Mouse (Mus musculus): ENCODE results near the gene Prkra.

GRCm38 (mm10) chr2:76688162-76688561, 40.3 kb upstream of the Prkra start:
- TF ChIP-seq CTCF (IDR thresholded peaks at IDR 0.05) (no peak), POLR2A (IDR thresholded peaks at IDR 0.05; ENCODE audit: insufficient read depth, low read depth, low read length) (no peak)

Data from heart, adult 2 months (tissue).